Mouse (Mus musculus) cerebellum, postnatal 4 days (tissue): Measurements from ENCODE around the gene Bicdl1.

Experiments used
- DNase-seq, 2 experiments: peaks; one replicate each; pipeline ENCODE4 v3.0.0; 2022; ENCODE audit warnings: low spot score in 2 of 2, mixed read lengths in 1 of 2

The Bicdl1 gene

GRCm38 (mm10) chr5:115628083-115628482 is 103.3 kb downstream of the Bicdl1 start:
- DNase-seq, result no peak

DNA sequence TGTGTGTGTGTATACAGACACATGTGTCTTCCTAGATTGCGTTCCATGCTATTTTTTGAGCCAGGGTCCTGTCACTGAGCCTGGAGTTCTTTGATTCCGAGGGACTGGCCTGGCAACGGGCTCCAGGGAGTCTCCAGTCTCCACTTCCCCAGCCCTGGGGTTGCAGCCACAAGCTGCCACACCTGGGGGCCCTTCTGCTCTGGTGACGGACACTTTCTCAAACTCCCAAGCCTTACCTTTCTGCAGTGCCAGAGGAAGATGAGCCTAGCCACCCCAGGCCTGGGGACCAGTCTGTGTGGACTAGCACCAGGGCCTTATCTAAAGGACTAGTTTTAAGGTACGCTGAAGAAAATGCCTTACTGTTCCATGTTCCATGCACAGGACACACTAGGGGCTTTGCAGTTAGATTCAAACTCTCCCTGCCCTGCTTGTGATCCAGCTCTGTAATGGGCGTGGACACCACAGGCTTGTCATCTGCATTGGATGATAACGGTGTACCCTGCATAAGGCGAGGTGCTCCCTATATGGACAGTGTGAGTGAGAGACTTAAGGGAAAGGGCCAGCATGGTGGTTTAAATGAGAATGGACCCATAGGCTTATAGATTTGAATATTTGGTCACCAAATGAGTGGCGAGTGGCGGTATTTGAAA is 105.1 kb downstream of the Bicdl1 start:
- no peak for DNase-seq

DNA sequence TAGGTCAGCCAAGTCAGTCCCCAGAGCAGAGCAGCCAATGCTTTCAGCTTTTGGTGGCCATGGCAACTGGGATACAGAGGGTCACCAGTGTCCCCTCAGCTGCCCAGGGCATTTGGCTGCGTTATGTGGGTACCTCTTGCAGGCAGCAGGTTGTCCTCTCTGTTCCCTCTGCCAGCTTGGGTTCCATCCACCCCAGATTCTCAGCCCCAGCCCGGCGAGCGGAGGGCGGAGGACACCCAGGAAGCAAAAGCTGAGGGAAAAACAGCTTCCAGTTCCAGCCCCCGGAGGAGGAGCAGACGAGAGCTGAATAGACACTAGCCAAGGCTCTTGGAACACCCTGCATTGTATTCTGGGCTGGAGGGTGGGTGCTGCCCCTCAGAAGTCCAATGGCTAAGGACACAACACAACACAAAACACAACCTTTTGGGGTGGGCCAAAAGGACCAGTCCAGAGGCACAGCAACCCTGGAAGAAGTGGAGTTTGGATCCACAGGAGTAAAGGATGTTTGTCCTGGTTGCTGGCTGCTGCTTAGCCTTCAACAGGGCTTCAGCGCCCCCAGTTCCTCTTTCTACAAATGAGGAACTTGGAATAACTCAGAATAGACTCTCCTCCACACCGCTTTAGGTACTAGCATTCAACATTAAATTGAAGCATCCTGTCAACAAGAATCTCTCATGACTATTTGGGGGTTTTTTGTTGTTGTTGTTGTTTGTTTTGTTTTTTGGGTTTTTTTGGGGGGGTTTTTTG is 107.6 kb downstream of the Bicdl1 start:
- no peak for DNase-seq

GRCm38 (mm10) chr5:115622686-115623085 is 108.7 kb downstream of the Bicdl1 start:
- no peak for DNase-seq

DNA sequence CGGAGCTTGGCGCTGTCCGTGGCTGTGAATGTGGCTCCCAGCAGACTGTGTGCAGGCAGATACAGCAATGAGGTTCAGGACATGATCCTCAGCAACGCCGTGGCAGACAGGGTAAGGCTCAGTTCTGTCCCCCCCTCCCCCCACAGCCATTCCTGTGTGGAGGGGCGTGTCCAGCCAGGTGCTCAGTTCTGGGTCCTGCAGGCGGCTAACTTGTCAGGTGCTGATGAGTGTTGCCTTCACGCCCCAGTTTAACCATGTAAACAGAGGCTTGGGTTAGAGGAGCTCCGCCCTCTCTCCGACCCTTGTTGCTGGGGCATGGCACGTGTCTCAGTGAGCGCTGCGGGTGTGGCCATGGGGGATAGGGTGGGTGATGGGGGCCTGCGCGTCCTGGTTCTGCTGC is 111.7 kb downstream of the Bicdl1 start:
- no peak for DNase-seq

DNA sequence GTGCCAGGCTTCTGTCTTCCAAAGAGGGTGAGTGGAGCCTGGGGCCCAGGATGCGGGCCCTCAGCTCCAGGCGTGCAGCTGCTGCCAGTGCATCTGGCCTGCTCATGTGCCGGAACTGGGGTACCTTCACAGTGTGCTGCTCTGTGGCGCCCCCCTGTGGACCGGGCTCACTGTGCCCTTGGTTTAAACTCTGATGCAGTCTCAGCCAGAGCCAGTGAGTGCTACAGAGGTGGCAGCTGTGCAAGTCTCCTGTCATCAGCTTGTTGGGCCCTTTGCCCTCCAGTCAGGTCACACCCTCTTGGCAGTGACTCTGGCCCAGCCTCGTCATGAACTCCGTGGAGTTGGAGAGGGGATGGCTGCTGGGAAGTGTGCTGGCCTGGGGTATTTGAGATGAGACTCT is 116.5 kb downstream of the Bicdl1 start:
- DNase-seq, result peak in 1 of 2 experiments; percentile 32

- no peak for DNase-seq
These were observed 118.1 kb downstream of the Bicdl1 start for GRCm38 (mm10) chr5:115613332-115613731.

DNA sequence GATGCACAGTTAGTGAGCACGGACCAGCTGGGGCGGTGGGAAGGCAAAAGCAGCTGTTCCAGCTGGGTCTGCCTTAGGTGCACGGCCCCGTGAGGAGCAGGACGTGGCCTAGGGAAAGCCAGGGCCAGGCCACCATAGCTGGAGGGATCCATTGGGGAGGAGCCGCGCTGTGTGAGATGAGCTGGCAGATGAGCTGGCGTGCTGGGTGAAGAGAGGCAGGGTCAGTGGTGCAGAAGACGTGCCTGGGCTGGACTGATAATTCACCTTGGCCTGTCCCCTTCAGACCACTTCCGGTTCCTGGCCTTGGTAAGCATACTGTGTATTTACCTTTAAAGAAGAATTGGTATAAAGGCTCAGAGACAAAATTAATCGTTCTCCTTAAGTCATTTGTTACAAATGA is 119.9 kb downstream of the Bicdl1 start:
- no peak for DNase-seq

- DNase-seq, result no peak
These were observed 127.9 kb downstream of the Bicdl1 start for GRCm38 (mm10) chr5:115603561-115603960.
